Mouse (Mus musculus): ENCODE data around the gene Vps53.

GRCm38 (mm10) chr11:76042041-76042638 is 137.3 kb downstream of the Vps53 start:
- TF ChIP-seq POLR2A (IDR thresholded peaks at IDR 0.05; ENCODE audit: low read depth, low read length) = no peak
- no peak for TF ChIP-seq CTCF (IDR thresholded peaks at IDR 0.05; ENCODE audit: borderline replicate concordance, insufficient read depth, low read length)
